Mouse (Mus musculus) neural tube, embryonic 13.5 days (tissue): ENCODE data around the gene Orc1. TPM values are rescaled to one million over a fixed set of nuclear protein-coding genes. Genes with fewer than 3 reads are reported as not detected.
A peak's percentile ranks its signal among the peaks of the same experiment; 100 is the strongest.

Experiments
- ATAC-seq: fragments of 200-750 bp; cut with Nextera tagmentation; 2 replicates; pipeline ENCODE4 v1.8.0; 2017; ENCODE audit warnings: low read depth, mild to moderate bottlenecking, moderate TSS enrichment, moderate library complexity
- H3K27ac ChIP-seq: fragments of 300-500 bp; sonication (generic); replicated peaks from 2 replicates; pipeline ENCODE4 v1.5.1; 2015; ENCODE audit warnings: moderate library complexity, mild to moderate bottlenecking, inconsistent platforms
- H3K27me3 ChIP-seq: fragments of 300-500 bp; sonication (generic); 2 replicates; pipeline ENCODE4 v1.6.1; 2015; ENCODE audit warnings: mild to moderate bottlenecking, inconsistent platforms
- H3K36me3 ChIP-seq: fragments of 300-500 bp; sonication (generic); 2 replicates; pipeline ENCODE4 v1.6.1; 2015; ENCODE audit warnings: mild to moderate bottlenecking, inconsistent platforms
- H3K4me1 ChIP-seq: fragments of 300-500 bp; sonication (generic); replicated peaks from 2 replicates; pipeline ENCODE4 v1.6.1; 2015; ENCODE audit warnings: inconsistent platforms
- H3K4me2 ChIP-seq: fragments of 300-500 bp; sonication (generic); 2 replicates; pipeline ENCODE4 v1.6.1; 2015; ENCODE audit warnings: inconsistent platforms, mild to moderate bottlenecking, moderate library complexity
- H3K4me3 ChIP-seq: fragments of 300-500 bp; sonication (generic); 2 replicates; pipeline ENCODE4 v1.5.1; 2015; ENCODE audit warnings: mild to moderate bottlenecking, inconsistent platforms
- H3K9ac ChIP-seq: fragments of 300-500 bp; sonication (generic); 2 replicates; pipeline ENCODE4 v1.6.1; 2015; ENCODE audit warnings: moderate library complexity, mild to moderate bottlenecking, inconsistent platforms
- H3K9me3 ChIP-seq: fragments of 300-500 bp; sonication (generic); 2 replicates; pipeline ENCODE4 v1.6.1; 2016; ENCODE audit warnings: inconsistent platforms
- WGBS: fragments of 180-500 bp; shearing (Covaris S2); methylation state at CpG from one replicate; pipeline ENCODE4 v1.1.7; 2015; 5-methylcytosine and 5-hydroxymethylcytosine counted together
- polyA plus RNA-seq: library from polyadenylated mRNA; unstranded; fragments of >200 nt; fragmentation: Nextera tagmentation; extraction: Ambion mirVana; gene quantifications from 2 replicates; pipeline ENCODE4 v1.2.1, GENCODE M21; 2015

Gene Orc1
- polyA plus RNA-seq, 1 experiment from 2014 or later: 1.4 TPM

DNA sequence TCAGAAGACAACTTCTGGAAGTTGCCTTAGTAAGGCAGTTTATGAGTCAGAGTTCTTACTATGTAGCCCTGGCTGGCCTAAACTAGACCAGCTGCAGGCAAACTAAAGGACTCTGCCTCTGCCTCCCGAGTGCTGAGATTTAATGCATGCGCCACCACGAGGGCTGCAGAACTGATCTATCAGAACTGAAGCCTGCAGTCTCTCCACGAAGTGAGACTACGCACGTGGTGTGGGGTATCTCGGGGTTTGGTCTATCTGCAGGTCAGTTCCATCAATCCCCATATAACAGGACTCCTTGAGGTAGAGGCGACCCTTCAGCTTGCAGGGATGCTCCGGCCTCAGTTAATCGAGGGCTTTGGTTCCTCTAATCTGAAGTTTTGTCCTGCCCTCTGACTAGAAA, 39.9 kb downstream of the Orc1 start:
- peak overlapping the region; percentile 80 for H3K4me3 ChIP-seq
- peak overlapping the region; percentile 75 for H3K4me2 ChIP-seq
- peak overlapping the region; percentile 92 for H3K27ac ChIP-seq
- peak overlapping the region; percentile 94 for H3K9ac ChIP-seq
- no peaks in the 10 kb centered on the region for H3K9me3 ChIP-seq
- H3K4me1 ChIP-seq: peaks cover 21% of the 10 kb centered on the region
- no peaks in the 10 kb centered on the region for H3K36me3 ChIP-seq
- ATAC-seq: peak; percentile 66
- WGBS: 1% methylated on average over 10 of the region's 10 CpGs
- no peaks in the 10 kb centered on the region for H3K27me3 ChIP-seq

DNA sequence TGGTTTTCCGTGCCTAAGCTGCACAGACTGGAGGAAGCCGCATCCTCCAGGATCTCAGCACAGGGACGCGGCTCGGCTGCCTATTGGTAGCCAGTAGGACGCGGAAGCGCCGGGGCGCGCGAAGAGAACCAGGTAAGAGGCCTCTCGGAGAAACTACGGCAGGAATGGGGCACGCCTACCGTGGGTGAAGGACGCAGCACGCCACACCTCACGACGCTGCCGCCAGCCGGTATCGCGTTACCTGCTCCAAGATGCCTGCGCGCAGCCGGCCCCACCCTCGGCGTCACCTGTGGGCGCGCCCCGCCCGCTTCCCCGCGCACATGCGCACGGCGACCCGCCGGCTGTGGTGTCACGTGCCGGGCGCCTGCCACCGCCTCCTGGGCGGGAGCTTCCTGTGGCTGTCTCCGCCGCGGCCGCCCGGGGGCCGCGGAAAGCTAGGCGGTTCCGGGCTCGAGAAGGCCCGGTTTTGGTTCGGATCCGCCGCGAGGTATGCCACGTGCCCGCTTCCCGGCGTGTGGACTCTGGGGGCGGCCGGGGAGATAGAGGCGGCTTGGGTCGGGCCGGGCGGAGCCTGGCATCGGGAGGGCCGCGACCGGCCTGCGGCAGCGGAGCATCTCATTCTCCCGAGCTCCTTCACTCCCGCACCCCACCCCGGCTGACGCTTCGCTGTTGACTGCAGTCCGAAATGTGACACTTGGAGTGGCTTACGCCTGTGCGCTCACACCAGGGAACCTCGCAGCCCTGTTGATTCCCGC, 40.5 kb downstream of the Orc1 start, which contains the start of gene Cc2d1b:
Gene Cc2d1b, plus strand, starts transcription at position 354 of the 755 bp plus-strand sequence.
- Histone ChIP-seq H3K9ac (peak within 1 kb of the TSS; percentile 94), H3K9me3 (no peaks in the 10 kb centered on the region), H3K4me3 (peak within 1 kb of the TSS; percentile 80), H3K4me2 (peak within 1 kb of the TSS; percentile 75), H3K4me1 (peaks cover 21% of the 10 kb centered on the region), H3K36me3 (peaks cover 1% of the 10 kb centered on the region), H3K27ac (peak within 1 kb of the TSS; percentile 92), H3K27me3 (no peaks in the 10 kb centered on the region)
- peak; percentile 94 for ATAC-seq
- WGBS: under 1% methylated on average over 86 of the region's 86 CpGs

DNA sequence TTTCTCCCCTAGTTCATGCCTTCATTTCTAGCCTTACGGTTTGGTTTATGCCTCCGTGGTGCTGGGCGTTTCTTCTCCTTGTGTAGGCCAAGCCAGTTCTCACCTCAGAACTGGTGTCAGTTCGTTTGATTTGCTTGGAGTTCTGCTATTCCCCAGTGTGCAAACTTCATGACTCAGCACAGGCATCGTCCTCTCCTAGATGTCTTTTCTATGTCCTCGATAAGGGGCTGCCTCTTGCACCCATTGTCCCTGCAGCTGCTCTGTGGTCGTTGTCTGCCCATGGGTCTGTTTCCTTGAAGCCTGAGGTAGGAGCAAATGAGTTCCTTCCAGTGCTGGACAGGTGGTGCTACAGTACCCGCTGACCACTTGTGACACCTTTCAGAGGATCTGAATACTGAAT, 41.3 kb downstream of the Orc1 start:
- WGBS: 13% methylated on average over 8 of the region's 8 CpGs
- ATAC-seq: peak; percentile 7; the same call in 1 of the 2 replicates
- H3K4me1 ChIP-seq: peaks cover 21% of the 10 kb centered on the region
- H3K4me2 ChIP-seq: peak overlapping the region; percentile 75
- H3K27ac ChIP-seq: peak overlapping the region; percentile 92
- no peaks in the 10 kb centered on the region for H3K27me3 ChIP-seq
- H3K9me3 ChIP-seq: no peaks in the 10 kb centered on the region
- peak overlapping the region; percentile 80 for H3K4me3 ChIP-seq
- H3K9ac ChIP-seq: peak overlapping the region; percentile 94
- H3K36me3 ChIP-seq: peaks cover 9% of the 10 kb centered on the region

DNA sequence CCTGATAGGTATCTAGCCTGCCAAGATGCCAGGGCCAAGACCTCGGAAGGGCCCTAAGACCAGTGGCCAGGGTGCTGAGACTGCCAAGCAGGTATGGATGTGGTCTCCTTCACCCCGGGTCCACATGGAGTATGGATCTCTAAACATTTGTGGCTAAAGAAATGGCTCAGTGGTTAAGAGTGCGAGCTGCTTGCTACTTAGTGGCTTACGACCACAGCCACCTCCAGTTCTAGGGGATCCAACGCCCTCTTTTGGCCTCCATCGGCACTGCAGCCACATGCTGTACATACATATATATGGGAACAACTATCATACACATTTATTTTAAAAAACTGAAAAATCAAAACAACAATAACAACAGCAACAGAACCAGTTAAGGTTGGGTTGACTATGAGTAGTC, 42.3 kb downstream of the Orc1 start:
- no peak overlapping the region for H3K9ac ChIP-seq
- WGBS: 96% methylated on average over 6 of the region's 6 CpGs
- no peak overlapping the region for H3K4me3 ChIP-seq
- no peak for ATAC-seq
- no peaks in the 10 kb centered on the region for H3K9me3 ChIP-seq
- peaks cover 18% of the 10 kb centered on the region for H3K36me3 ChIP-seq
- no peak overlapping the region for H3K27ac ChIP-seq
- H3K27me3 ChIP-seq: no peaks in the 10 kb centered on the region
- peaks cover 21% of the 10 kb centered on the region for H3K4me1 ChIP-seq
- H3K4me2 ChIP-seq: no peak overlapping the region

DNA sequence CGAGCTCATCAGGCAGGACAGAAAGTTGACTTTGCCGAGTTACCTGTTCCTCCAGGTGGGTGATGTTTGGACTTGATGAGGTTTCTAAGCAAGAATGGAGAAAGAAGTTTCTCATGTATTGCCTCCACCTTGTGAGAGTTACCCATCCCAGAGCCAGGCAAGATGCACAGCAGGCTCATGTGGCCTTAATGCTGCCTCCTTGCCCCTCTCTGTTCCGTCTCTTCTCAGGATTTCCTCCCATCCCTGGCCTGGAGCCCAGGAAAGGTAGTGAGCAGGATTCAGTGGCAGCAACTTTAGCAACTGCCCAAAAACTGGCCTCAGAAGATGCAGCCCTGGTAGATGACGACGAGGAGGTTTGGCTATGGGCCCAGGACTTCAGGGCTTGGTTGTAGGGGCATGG, 47.8 kb downstream of the Orc1 start:
- no peak overlapping the region for H3K27ac ChIP-seq
- no peak overlapping the region for H3K4me2 ChIP-seq
- H3K27me3 ChIP-seq: no peaks in the 10 kb centered on the region
- 93% methylated on average over 5 of the region's 5 CpGs for WGBS
- ATAC-seq: no peak
- H3K9me3 ChIP-seq: no peaks in the 10 kb centered on the region
- H3K4me3 ChIP-seq: no peak overlapping the region
- H3K9ac ChIP-seq: no peak overlapping the region
- H3K4me1 ChIP-seq: no peaks in the 10 kb centered on the region
- H3K36me3 ChIP-seq: peaks cover 74% of the 10 kb centered on the region

DNA sequence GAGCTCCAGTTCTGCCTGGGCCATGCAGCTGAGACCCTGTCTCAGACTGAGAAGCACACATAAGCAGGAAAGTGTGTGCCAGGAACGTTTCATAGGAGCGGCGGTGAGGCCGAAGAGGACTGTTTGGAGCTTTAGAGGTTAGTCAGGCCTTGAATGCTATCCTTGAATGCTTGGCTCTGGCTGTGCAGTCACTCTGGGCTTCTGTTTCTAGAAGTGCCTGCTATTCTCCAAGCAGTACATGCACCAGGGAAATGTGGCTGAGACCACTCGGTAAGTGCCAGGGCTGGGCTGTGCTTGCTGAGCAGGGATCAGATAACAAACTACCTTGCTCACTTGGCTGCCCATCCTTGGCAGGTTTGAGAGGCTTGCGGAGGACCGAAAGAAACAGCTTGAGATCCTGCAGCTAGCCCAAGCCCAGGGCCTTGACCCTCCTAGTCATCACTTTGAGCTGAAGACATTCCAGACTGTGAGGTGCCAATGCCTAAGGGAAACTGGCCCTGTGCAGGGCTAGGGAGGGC, 50.2 kb downstream of the Orc1 start:
- Histone ChIP-seq H3K27me3 (no peaks in the 10 kb centered on the region), H3K4me3 (no peak overlapping the region), H3K9me3 (no peaks in the 10 kb centered on the region), H3K36me3 (peaks cover 97% of the 10 kb centered on the region), H3K4me2 (no peak overlapping the region), H3K4me1 (no peaks in the 10 kb centered on the region), H3K9ac (no peak overlapping the region), H3K27ac (no peak overlapping the region)
- WGBS: 95% methylated on average over 7 of the region's 7 CpGs
- ATAC-seq: no peak

DNA sequence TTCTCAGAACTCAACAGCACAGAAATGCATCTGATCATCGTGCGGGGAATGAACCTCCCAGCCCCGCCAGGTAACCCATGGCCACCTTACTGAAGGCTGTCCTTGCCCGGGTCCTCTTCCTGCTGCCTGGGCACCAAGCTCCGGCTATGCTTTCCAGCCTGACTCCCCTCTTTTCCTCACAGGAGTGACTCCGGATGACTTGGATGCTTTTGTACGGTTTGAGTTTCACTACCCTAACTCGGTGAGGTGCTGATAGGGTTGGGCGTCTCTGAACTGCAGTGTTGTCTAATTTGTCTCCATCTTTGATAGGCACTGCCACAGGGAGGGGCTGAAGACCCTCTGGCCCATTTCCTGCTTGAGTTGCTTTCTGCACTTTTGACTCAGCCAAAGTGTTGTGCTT, 50.9 kb downstream of the Orc1 start:
- no peak for ATAC-seq
- Histone ChIP-seq H3K4me3 (no peak overlapping the region), H3K27ac (no peak overlapping the region), H3K4me2 (no peak overlapping the region), H3K9me3 (no peaks in the 10 kb centered on the region), H3K36me3 (peaks cover 99% of the 10 kb centered on the region), H3K9ac (no peak overlapping the region), H3K4me1 (no peaks in the 10 kb centered on the region), H3K27me3 (no peaks in the 10 kb centered on the region)
- 94% methylated on average over 9 of the region's 9 CpGs for WGBS

DNA sequence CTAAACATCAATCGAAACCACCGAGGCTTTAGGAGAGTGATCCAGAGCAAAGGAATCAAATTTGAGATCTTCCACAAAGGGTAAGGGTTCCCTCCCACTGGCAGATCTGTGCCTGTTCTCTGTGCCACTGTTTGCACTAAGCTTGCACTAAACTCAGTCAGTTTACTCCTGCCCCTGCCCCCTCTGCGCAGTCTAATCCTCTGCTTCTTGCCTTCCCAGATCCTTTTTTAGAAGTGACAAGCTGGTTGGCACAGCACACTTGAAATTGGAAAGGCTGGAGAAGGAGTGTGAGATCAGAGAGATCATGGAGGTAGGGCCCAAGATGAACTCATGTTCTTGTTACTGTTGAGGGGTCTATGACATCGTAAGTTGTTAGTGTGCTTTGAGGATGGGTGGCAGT, 52.4 kb downstream of the Orc1 start:
- Histone ChIP-seq H3K4me2 (no peak overlapping the region), H3K36me3 (peaks cover 97% of the 10 kb centered on the region), H3K9me3 (no peaks in the 10 kb centered on the region), H3K4me3 (no peak overlapping the region), H3K27me3 (no peaks in the 10 kb centered on the region), H3K9ac (no peak overlapping the region), H3K4me1 (no peaks in the 10 kb centered on the region), H3K27ac (no peak overlapping the region)
- 92% methylated on average over 4 of the region's 4 CpGs for WGBS
- ATAC-seq: no peak

DNA sequence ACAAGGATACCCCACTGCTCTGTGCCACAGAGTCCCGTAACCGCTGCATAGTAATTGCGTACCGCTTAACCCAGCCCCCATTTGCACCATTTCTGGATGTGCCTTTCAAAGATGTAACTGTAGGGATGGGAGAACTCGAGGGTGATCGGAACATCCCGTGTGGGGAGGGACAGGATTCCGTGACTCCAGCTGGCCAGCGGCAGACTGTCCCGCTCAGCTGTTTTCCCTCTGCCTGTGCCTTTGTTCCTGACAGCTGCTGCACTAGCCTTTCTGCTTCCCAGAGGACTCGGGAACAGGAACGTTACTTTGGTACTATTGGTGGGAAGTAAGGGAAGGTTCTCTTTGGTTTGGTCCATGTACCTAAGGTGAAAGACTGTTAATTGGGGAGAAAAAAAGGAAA, 54.5 kb downstream of the Orc1 start:
- no peak overlapping the region for H3K27ac ChIP-seq
- ATAC-seq: no peak
- H3K4me1 ChIP-seq: no peaks in the 10 kb centered on the region

DNA sequence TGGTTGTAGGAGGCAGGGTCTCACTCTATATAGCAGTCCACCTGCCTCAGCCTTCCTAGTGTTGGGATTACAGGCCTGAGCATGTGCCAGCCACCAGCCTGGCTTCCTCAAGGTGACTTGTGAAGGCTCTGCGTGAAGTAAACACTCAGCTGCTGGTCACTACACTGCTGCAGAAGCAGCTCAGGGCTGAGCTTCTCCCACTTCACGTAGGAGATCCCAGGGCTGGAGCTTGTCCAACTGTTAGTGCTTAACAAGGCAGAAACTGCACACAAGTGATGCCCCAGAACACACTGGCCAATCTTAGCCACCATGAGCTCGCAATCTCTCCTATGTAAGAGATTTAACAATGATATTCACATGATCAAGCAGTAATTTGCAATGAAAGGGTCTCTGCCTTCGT, 55.5 kb downstream of the Orc1 start:
- H3K9ac ChIP-seq: no peak overlapping the region
- no peaks in the 10 kb centered on the region for H3K4me1 ChIP-seq
- 59% methylated on average over 4 of the region's 4 CpGs for WGBS
- H3K27ac ChIP-seq: no peak overlapping the region
- no peak for ATAC-seq
- peaks cover 94% of the 10 kb centered on the region for H3K36me3 ChIP-seq
- no peaks in the 10 kb centered on the region for H3K27me3 ChIP-seq
- no peak overlapping the region for H3K4me3 ChIP-seq
- no peaks in the 10 kb centered on the region for H3K9me3 ChIP-seq
- no peak overlapping the region for H3K4me2 ChIP-seq

More for the DNA sequence above, 54.5 kb downstream of the Orc1 start:
- H3K9me3 ChIP-seq: no peaks in the 10 kb centered on the region
- peaks cover 94% of the 10 kb centered on the region for H3K36me3 ChIP-seq
- no peak overlapping the region for H3K4me3 ChIP-seq
- no peaks in the 10 kb centered on the region for H3K27me3 ChIP-seq
- WGBS: 75% methylated on average over 12 of the region's 12 CpGs
- H3K4me2 ChIP-seq: no peak overlapping the region
- H3K9ac ChIP-seq: no peak overlapping the region

DNA sequence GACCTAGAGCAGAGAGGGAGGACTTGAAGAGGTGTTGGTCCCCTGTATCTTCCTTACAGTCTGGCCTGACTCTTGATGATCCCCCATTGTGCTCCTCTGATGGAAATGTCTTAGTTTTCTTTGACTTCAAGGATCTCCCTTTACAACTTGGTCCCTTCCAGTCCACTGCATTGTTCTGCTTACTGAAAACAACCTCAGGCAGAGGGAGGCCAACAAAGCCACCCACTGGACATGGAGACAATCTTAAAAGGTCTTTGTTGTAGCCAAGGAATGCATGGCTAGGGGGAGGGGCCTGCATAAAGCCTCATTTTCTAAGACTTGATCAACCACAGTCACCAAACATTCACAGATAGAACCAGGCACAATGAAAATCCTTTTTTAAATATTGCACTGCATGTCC, 55.9 kb downstream of the Orc1 start:
- no peak overlapping the region for H3K27ac ChIP-seq
- H3K9me3 ChIP-seq: no peaks in the 10 kb centered on the region
- no peak overlapping the region for H3K9ac ChIP-seq
- H3K4me2 ChIP-seq: no peak overlapping the region
- H3K36me3 ChIP-seq: peaks cover 92% of the 10 kb centered on the region
- ATAC-seq: no peak
- H3K27me3 ChIP-seq: no peaks in the 10 kb centered on the region
- no peaks in the 10 kb centered on the region for H3K4me1 ChIP-seq
- H3K4me3 ChIP-seq: no peak overlapping the region

DNA sequence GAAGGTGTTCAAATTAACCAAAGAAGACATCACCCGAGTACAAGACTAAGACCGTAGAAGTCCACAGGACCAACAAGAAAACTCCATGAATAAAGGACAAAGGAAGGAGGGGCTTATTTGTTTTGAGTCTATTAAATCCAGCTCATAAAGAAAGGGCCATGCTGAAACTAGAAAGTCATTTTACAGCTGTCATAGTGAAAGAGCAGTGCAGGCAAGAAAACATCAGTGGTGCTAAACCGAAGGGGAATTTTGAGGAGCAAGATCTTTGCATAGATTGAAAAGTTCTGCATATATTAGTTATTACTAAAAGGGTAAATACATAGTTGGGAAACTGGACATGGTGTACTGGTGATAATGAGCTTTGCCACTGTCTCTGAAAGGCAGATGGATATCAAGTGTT, 58.5 kb downstream of the Orc1 start:
- no peak overlapping the region for H3K27ac ChIP-seq

DNA sequence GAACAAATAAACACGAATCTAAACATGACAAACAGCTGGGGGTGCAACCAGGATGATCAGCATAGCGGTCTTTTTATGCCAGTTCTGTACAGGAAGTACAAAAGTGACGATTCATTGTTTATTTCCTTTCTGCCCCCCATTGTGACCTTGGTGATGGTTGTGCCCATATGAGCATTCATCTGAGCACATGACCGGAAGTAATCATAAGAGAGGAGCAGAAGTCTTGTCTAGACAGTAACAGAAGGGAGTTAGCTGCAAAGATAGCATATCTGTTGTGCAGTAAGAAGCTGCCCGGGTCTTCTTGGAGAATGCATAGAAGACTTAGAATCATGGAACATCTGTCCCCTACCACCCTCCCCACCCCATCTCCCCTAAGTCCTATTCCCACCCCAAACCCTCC, 59.5 kb downstream of the Orc1 start:
- H3K4me1 ChIP-seq: no peaks in the 10 kb centered on the region
- no peaks in the 10 kb centered on the region for H3K27me3 ChIP-seq
- H3K36me3 ChIP-seq: peaks cover 89% of the 10 kb centered on the region
- H3K9me3 ChIP-seq: no peaks in the 10 kb centered on the region
- no peak overlapping the region for H3K4me3 ChIP-seq
- H3K4me2 ChIP-seq: no peak overlapping the region
- H3K27ac ChIP-seq: no peak overlapping the region
- ATAC-seq: no peak
- H3K9ac ChIP-seq: no peak overlapping the region
- 82% methylated on average over 5 of the region's 5 CpGs for WGBS

More for the DNA sequence above, 58.5 kb downstream of the Orc1 start:
- Histone ChIP-seq H3K4me3 (no peak overlapping the region), H3K9ac (no peak overlapping the region), H3K4me2 (no peak overlapping the region), H3K27me3 (no peaks in the 10 kb centered on the region), H3K9me3 (no peaks in the 10 kb centered on the region), H3K4me1 (no peaks in the 10 kb centered on the region), H3K36me3 (peaks cover 91% of the 10 kb centered on the region)
- ATAC-seq: no peak
- 79% methylated on average over 3 of the region's 3 CpGs for WGBS
